Mouse (Mus musculus) cerebral cortex, adult 2 months (tissue): Measurements from ENCODE around the gene Mr1.

Source experiments
- WGBS: fragments of 180-500 bp; shearing (Covaris S2); methylation state at CpG from one replicate; pipeline ENCODE4 v1.1.7; 2018; 5-methylcytosine and 5-hydroxymethylcytosine counted together

Mr1 gene

GRCm38 (mm10) chr1:155146572-155146980 is at the start of gene Mr1:
Gene Mr1, minus strand, starts transcription at chr1:155146814.
- 28% methylated on average over 8 of the region's 8 CpGs for WGBS

- 43% methylated on average over 15 of the region's 15 CpGs for WGBS
Measured at GRCm38 (mm10) chr1:155192805-155193368, 46.3 kb upstream of the Mr1 start.

- WGBS, result 45% methylated on average over 2 of the region's 2 CpGs
Measured at GRCm38 (mm10) chr1:155191671-155192070, 45.1 kb upstream of the Mr1 start.

- 86% methylated on average over 8 of the region's 8 CpGs for WGBS
Measured at GRCm38 (mm10) chr1:155191219-155191618, 44.6 kb upstream of the Mr1 start.

- WGBS, result 75% methylated on average over 4 of the region's 4 CpGs
Measured at GRCm38 (mm10) chr1:155188656-155189055, 42.0 kb upstream of the Mr1 start.

GRCm38 (mm10) chr1:155184191-155184590 is 37.6 kb upstream of the Mr1 start:
- 61% methylated on average over 3 of the region's 3 CpGs for WGBS

GRCm38 (mm10) chr1:155178192-155178924 is 31.7 kb upstream of the Mr1 start:
- 65% methylated on average over 2 of the region's 2 CpGs for WGBS

- 88% methylated on average over 1 of the region's 1 CpGs for WGBS
Measured at GRCm38 (mm10) chr1:155174424-155174823, 27.8 kb upstream of the Mr1 start.

- WGBS, result 59% methylated on average over 1 of the region's 1 CpGs
Measured at GRCm38 (mm10) chr1:155173644-155174016, 27.0 kb upstream of the Mr1 start.

GRCm38 (mm10) chr1:155172895-155173643 is 26.5 kb upstream of the Mr1 start:
- 79% methylated on average over 3 of the region's 3 CpGs for WGBS

GRCm38 (mm10) chr1:155167453-155167852 is 20.8 kb upstream of the Mr1 start:
- WGBS, result 51% methylated on average over 3 of the region's 3 CpGs

GRCm38 (mm10) chr1:155158970-155159484 is 12.4 kb upstream of the Mr1 start:
- WGBS, result under 1% methylated on average over 46 of the region's 46 CpGs

- 3% methylated on average over 46 of the region's 48 CpGs for WGBS
Measured at GRCm38 (mm10) chr1:155158141-155158969, 11.7 kb upstream of the Mr1 start, which contains the start of gene Stx6. Gene Stx6, plus strand, starts transcription at chr1:155158715.

GRCm38 (mm10) chr1:155153906-155154305 is 7.3 kb upstream of the Mr1 start:
- WGBS, result 82% methylated on average over 4 of the region's 4 CpGs

GRCm38 (mm10) chr1:155150821-155151220 is 4.2 kb upstream of the Mr1 start:
- WGBS, result 92% methylated on average over 5 of the region's 5 CpGs

- WGBS, result 94% methylated on average over 3 of the region's 3 CpGs
Measured at GRCm38 (mm10) chr1:155149403-155149802, 2.8 kb upstream of the Mr1 start.

- WGBS, result 83% methylated on average over 2 of the region's 2 CpGs
Measured at GRCm38 (mm10) chr1:155147228-155147627, 614 bp upstream of the Mr1 start.

GRCm38 (mm10) chr1:155145620-155146019 is 994 bp downstream of the Mr1 start:
- 61% methylated on average over 6 of the region's 6 CpGs for WGBS

- WGBS, result 63% methylated on average over 2 of the region's 2 CpGs
Measured at GRCm38 (mm10) chr1:155140076-155140475, 6.5 kb downstream of the Mr1 start.

GRCm38 (mm10) chr1:155138795-155139194 is 7.8 kb downstream of the Mr1 start:
- 86% methylated on average over 7 of the region's 7 CpGs for WGBS

- WGBS, result 89% methylated on average over 8 of the region's 8 CpGs
Measured at GRCm38 (mm10) chr1:155134866-155135265, 11.7 kb downstream of the Mr1 start.
